Mouse (Mus musculus) embryonic facial prominence, embryonic 13.5 days (tissue): ENCODE results near the gene Slc22a14. TPM values are rescaled to one million over a fixed set of nuclear protein-coding genes. Genes with fewer than 3 reads are reported as not detected.

Experiments used
- ATAC-seq: fragments of 200-750 bp; cut with Nextera tagmentation; 2 replicates; pipeline ENCODE4 v1.8.0; 2017; ENCODE audit warnings: low read depth; ENCODE audit not compliant: insufficient number of reproducible peaks, insufficient read depth, low FRiP score, low TSS enrichment
- H3K27ac ChIP-seq: fragments of 300-500 bp; sonication (generic); 2 replicates; pipeline ENCODE4 v1.5.1; 2015; ENCODE audit warnings: moderate library complexity, mild to moderate bottlenecking, inconsistent platforms
- H3K27me3 ChIP-seq: fragments of 300-500 bp; sonication (generic); 2 replicates; pipeline ENCODE4 v1.6.1; 2015; ENCODE audit warnings: mild to moderate bottlenecking, inconsistent platforms
- H3K36me3 ChIP-seq: fragments of 300-500 bp; sonication (generic); 2 replicates; pipeline ENCODE4 v1.6.1; 2015; ENCODE audit warnings: mild to moderate bottlenecking, inconsistent platforms
- H3K4me1 ChIP-seq: fragments of 300-500 bp; sonication (generic); 2 replicates; pipeline ENCODE4 v1.6.1; 2015; ENCODE audit warnings: inconsistent platforms
- H3K4me2 ChIP-seq: fragments of 300-500 bp; sonication (generic); 2 replicates; pipeline ENCODE4 v1.6.1; 2015; ENCODE audit warnings: moderate library complexity, mild to moderate bottlenecking, inconsistent platforms
- H3K4me3 ChIP-seq: fragments of 300-500 bp; sonication (generic); 2 replicates; pipeline ENCODE4 v1.5.1; 2015; ENCODE audit warnings: mild to moderate bottlenecking, inconsistent platforms
- H3K9ac ChIP-seq: fragments of 300-500 bp; sonication (generic); 2 replicates; pipeline ENCODE4 v1.6.1; 2015; ENCODE audit warnings: mild to moderate bottlenecking, inconsistent platforms
- H3K9me3 ChIP-seq: fragments of 300-500 bp; sonication (generic); 2 replicates; pipeline ENCODE4 v1.6.1; 2016; ENCODE audit warnings: inconsistent platforms
- WGBS: fragments of 180-500 bp; shearing (Covaris S2); methylation state at CpG from one replicate; pipeline ENCODE4 v1.1.7; 2015; ENCODE audit warnings: mixed read lengths; 5-methylcytosine and 5-hydroxymethylcytosine counted together
- polyA plus RNA-seq: library from polyadenylated mRNA; unstranded; fragments of >200 nt; fragmentation: Nextera tagmentation; extraction: Ambion mirVana; gene quantifications from 2 replicates; pipeline ENCODE4 v1.2.1, GENCODE M21; 2015

Slc22a14 gene
- polyA plus RNA-seq, 1 experiment from 2014 or later = not detected

DNA sequence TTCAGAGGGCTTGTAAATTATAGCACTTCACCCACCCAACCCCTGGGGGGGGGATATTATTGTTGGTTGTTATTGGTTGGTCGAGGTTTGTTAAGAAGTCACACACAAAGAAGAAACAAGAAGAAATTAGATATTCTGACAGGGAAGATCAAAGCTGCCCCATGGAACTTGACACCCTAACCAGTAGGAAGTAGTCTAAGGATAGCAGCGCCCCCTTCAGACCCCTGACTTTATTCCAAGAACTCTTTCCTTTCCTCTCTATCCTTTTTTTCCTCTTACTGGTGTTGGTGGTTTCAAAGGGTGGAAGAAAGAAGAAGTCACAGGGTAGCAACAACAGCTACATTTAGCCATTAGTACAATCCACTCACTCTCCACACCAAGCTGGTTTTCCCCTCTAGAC lies 111.2 kb downstream of the Slc22a14 start:
- H3K9me3 ChIP-seq = no peaks in the 10 kb centered on the region
- H3K4me1 ChIP-seq = no peaks in the 10 kb centered on the region
- no peak overlapping the region for H3K9ac ChIP-seq
- H3K27ac ChIP-seq = no peak overlapping the region
- WGBS = 85% methylated on average over 2 of the region's 2 CpGs
- no peak overlapping the region for H3K4me3 ChIP-seq
- H3K27me3 ChIP-seq = no peaks in the 10 kb centered on the region
- no peak overlapping the region for H3K4me2 ChIP-seq
- ATAC-seq = no peak
- H3K36me3 ChIP-seq = peaks cover 58% of the 10 kb centered on the region

DNA sequence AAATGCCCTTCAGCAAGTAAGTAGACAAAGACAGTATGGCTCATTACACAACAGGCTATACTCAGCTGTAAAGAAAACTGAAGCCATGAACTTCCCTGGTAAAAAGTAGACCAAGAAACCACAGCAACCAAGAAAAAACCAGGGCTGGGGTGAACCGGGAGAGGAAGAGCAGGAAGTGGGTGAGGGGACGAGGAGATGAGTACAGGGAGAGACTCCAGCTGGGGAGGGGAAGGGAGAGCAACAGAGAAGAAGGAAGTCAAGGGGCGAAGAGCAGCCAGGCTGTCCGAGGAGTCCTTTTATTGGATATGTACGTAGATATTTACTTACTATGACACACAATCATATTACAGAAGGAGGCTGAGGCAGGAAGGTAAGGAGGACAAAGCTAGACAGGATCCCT lies 117.4 kb downstream of the Slc22a14 start:
- peaks cover 48% of the 10 kb centered on the region for H3K36me3 ChIP-seq
- H3K9ac ChIP-seq = no peak overlapping the region
- ATAC-seq = no peak
- no peak overlapping the region for H3K4me3 ChIP-seq
- H3K27me3 ChIP-seq = no peaks in the 10 kb centered on the region
- no peak overlapping the region for H3K4me2 ChIP-seq
- H3K4me1 ChIP-seq = no peaks in the 10 kb centered on the region
- H3K27ac ChIP-seq = no peak overlapping the region
- WGBS = 76% methylated on average over 5 of the region's 5 CpGs
- H3K9me3 ChIP-seq = no peaks in the 10 kb centered on the region

DNA sequence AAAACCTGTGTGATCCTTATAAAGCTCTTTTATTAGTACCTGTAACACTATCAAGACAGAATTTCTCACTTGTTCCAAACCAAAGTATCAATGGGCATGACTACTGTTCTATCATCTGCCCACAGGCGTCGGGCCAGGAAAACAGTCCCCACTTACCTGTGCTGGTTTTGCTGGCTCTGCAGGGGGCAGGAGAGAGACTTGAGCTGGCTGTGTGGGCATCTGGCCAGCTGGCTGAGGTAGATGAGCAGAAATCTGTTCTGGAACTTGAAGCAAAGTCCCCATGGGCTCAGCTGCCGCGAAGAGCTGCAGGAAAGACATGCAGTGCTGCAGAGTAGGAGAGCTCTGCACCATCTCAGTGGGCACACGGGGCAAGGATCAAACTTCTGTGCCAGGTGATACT lies 118.5 kb downstream of the Slc22a14 start:
- Histone ChIP-seq H3K4me2 (no peak overlapping the region), H3K4me3 (no peak overlapping the region), H3K4me1 (no peaks in the 10 kb centered on the region), H3K27ac (no peak overlapping the region), H3K27me3 (no peaks in the 10 kb centered on the region), H3K9ac (no peak overlapping the region), H3K36me3 (peaks cover 57% of the 10 kb centered on the region), H3K9me3 (no peaks in the 10 kb centered on the region)
- 90% methylated on average over 5 of the region's 5 CpGs for WGBS
- no peak for ATAC-seq

DNA sequence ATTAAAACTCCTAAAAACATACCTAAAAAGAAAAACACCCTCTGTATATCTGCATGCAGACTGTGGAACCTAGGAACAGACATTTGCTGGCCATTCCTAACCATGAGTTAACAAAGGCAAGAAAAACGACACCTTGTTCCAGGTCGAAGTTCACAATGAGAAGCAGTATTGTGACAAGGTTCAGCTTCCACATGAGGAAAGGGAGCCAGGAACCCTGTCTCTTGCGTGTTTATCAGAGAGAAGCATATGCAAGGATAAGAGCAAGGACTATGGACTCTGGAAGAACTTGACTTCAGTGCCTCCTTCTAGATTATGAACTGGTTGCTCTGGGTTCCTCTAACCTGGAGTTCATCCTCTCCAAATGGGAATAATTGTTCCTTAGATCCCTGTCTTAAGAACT lies 121.4 kb downstream of the Slc22a14 start:
- H3K36me3 ChIP-seq = peaks cover 65% of the 10 kb centered on the region

DNA sequence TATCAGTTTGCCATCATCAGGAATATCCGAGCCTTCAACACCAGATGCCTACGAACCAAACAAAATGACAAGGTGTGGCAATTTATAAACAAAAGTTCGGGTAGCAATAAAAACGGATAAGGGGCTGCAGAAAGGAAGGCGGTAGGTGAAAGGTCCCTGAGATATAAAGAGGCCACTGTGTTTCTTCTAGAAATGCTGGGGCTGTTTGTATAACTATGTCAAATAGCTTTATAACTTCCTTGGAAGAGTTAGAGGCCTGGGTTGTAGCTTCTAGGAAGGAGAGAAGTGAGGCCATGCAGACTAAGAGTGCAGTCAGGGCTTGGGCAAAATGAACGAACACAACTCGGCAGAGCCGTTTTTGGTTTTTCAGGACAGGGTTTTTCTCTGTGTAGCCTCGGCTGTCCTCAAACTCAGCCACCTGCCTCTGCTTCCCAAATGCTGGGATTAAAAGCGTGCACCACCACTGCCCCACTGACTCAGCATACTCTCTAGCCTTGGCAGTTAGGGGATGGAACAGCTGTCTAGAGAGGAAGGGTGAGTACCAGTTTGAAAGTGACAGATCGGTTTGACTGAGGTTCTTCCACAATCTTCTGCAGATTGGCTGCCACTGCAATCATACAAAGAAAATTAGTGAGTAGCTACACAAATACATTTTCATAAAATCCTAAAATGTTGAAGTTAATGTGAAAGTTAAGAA lies 124.0 kb downstream of the Slc22a14 start:
- 86% methylated on average over 11 of the region's 11 CpGs for WGBS

More for the DNA sequence above, 121.4 kb downstream of the Slc22a14 start:
- Histone ChIP-seq H3K27me3 (no peaks in the 10 kb centered on the region), H3K9ac (no peak overlapping the region), H3K27ac (no peak overlapping the region), H3K4me1 (no peaks in the 10 kb centered on the region), H3K9me3 (no peaks in the 10 kb centered on the region), H3K4me3 (no peak overlapping the region), H3K4me2 (no peak overlapping the region)
- no peak for ATAC-seq
- WGBS = 89% methylated on average over 3 of the region's 3 CpGs

DNA sequence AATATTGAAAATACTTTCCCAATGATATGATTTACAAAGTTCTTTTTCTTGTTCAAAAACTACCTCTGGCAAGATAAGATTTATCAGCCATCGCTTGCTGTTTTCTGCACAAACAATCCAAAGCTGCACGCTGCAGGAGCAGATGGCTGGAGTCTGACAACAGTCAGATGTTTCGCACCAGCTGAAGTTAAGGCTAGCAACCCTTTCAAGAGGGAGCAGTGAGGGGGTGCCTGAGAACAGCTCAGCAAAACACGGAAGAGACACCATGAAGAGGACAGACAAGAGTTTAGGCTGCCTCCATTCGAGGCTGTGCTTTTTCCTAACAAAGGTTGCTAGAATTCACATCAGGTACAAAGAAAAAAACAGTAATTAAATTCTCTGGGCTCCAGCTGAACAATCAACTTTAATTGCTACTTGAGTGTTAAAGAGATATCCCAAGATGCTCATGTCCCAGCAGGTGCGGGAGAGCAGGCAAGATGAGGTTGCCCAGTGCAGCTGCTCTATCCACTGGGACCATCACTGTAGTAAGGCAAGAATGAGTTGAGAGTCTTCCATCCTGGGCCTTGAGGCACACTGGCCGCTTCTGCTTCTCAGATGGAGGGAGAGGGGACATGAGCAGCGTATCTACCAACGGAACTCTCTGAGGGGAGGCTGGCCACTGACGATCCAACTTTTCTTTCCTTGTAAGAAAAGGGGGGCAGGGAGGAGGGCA lies 124.9 kb downstream of the Slc22a14 start:
- Histone ChIP-seq H3K9me3 (no peaks in the 10 kb centered on the region), H3K27ac (no peak overlapping the region), H3K4me3 (no peak overlapping the region), H3K9ac (no peak overlapping the region), H3K36me3 (peaks cover 55% of the 10 kb centered on the region), H3K4me2 (no peak overlapping the region), H3K27me3 (no peaks in the 10 kb centered on the region), H3K4me1 (no peaks in the 10 kb centered on the region)
- WGBS = 89% methylated on average over 10 of the region's 10 CpGs
- no peak for ATAC-seq

More for the DNA sequence above, 124.0 kb downstream of the Slc22a14 start:
- Histone ChIP-seq H3K9ac (no peak overlapping the region), H3K4me2 (no peak overlapping the region), H3K36me3 (peaks cover 60% of the 10 kb centered on the region), H3K9me3 (no peaks in the 10 kb centered on the region), H3K4me3 (no peak overlapping the region), H3K4me1 (no peaks in the 10 kb centered on the region), H3K27me3 (no peaks in the 10 kb centered on the region), H3K27ac (no peak overlapping the region)
- ATAC-seq = no peak

DNA sequence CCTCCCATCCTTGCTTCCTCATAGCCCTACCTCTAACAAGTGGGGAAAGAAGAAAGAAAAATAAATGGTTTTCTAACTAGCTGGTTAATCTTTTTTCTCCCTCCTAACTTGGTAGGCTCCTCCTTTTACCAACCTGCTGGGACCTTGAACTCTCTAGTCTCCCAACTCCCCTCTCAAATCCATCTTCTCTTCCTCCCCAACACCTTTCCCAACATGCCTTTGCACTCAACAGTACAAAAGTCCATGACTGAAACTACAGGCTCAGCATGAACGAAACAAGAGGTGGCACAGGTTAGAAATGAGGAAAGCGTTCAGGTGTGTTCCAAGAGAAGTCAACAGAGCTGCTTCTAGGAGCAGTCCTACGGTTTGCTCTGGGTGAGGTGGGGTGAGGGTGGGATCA lies 126.1 kb downstream of the Slc22a14 start:
- Histone ChIP-seq H3K36me3 (peaks cover 51% of the 10 kb centered on the region), H3K4me2 (no peak overlapping the region), H3K9ac (no peak overlapping the region), H3K4me3 (no peak overlapping the region), H3K27ac (no peak overlapping the region), H3K9me3 (no peaks in the 10 kb centered on the region), H3K4me1 (no peaks in the 10 kb centered on the region), H3K27me3 (no peaks in the 10 kb centered on the region)
- ATAC-seq = no peak
- WGBS = 96% methylated on average over 3 of the region's 3 CpGs

DNA sequence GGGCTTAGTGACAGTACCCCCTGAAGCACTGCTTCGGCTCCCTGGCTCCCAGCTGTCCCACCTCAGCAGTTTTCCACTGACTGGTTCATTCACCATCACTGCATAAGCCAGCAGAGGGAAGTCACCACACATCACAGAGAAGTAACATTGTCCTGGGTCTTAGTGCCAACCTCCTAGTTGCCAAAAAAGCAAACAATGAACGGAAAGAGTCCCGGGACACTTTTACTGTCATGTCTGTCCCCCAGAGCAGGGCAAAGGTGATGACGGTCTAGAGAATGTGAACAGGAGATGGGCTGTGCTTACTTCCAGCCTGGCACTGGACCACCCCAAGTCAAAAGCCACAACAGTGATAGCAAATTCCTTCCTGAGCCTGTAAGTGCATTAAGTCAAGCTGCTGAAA lies 126.6 kb downstream of the Slc22a14 start:
- no peak for ATAC-seq
- Histone ChIP-seq H3K4me3 (no peak overlapping the region), H3K4me2 (no peak overlapping the region), H3K4me1 (no peaks in the 10 kb centered on the region), H3K9ac (no peak overlapping the region), H3K27me3 (no peaks in the 10 kb centered on the region), H3K9me3 (no peaks in the 10 kb centered on the region), H3K36me3 (peaks cover 46% of the 10 kb centered on the region), H3K27ac (no peak overlapping the region)
- WGBS = 88% methylated on average over 4 of the region's 4 CpGs

DNA sequence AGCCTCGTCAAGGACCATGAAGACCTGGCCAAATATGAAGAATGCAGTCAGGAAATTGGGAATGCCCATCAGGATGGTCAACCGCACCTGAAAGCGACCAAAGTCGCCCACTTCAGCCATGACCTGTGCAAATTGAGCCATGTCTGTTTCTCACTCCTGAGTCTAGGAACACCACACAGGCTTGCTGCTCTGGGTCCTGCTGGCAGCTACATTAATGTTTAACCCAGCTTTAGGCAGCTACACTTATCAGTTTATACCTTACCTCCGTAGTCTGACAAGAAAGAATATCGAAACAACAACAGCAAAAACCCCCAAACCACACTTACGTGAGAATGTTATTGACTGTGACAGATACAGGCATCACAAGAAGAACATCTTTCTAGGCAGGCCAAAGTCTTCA lies 133.8 kb downstream of the Slc22a14 start:
- no peak overlapping the region for H3K27ac ChIP-seq
- H3K27me3 ChIP-seq = no peaks in the 10 kb centered on the region
- no peak overlapping the region for H3K4me3 ChIP-seq
- H3K36me3 ChIP-seq = no peaks in the 10 kb centered on the region
- H3K4me2 ChIP-seq = no peak overlapping the region
- WGBS = 93% methylated on average over 7 of the region's 7 CpGs
- ATAC-seq = no peak
- no peaks in the 10 kb centered on the region for H3K9me3 ChIP-seq
- H3K4me1 ChIP-seq = no peaks in the 10 kb centered on the region
- H3K9ac ChIP-seq = no peak overlapping the region

DNA sequence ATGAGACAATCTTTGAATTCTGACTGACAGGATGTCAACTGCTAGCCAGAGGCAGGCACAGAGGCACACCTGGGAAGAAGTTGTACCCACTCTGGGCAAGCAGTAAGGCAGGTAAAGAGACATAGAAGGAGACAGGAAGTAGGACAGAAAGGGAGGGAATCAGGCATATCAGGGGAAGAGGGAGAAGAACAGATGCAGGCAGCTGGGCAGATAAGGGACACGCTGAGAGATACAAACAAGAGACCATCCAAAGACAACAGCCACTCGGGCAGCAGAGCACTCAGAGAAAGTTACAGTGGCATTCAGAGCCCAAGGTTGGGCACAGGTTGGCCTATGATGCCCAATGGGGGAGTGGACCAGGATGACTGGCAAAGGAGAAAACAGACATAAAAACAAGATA lies 134.5 kb downstream of the Slc22a14 start:
- H3K4me2 ChIP-seq = no peak overlapping the region
- no peaks in the 10 kb centered on the region for H3K4me1 ChIP-seq
- H3K27ac ChIP-seq = no peak overlapping the region
- ATAC-seq = no peak
- H3K27me3 ChIP-seq = no peaks in the 10 kb centered on the region
- no peak overlapping the region for H3K9ac ChIP-seq
- WGBS = 90% methylated on average over 2 of the region's 2 CpGs
- H3K4me3 ChIP-seq = no peak overlapping the region
- H3K36me3 ChIP-seq = 0 out of 2 replicates have a peak, but pooled peaks cover 5% of the 10 kb centered on the region
- H3K9me3 ChIP-seq = no peaks in the 10 kb centered on the region

DNA sequence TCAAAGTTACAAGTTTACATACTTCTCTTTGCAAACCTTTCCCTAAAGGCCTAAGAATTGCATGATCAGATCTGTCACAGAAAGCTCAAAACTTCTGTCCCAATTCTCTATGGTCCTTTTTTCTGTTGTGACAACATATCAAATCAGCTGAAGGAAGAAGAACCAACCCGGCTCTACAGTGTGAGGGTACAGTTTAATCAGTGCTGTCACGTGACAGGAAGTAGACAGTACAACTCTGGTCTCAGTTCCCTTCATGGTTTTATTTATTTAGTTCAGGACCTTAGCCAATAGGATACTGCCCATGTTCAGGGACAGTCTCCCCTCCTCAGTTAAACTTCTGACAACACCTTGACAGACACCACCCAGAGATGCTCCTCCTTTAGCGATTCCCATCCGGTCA lies 145.1 kb downstream of the Slc22a14 start:
- H3K27me3 ChIP-seq = no peaks in the 10 kb centered on the region
- H3K4me2 ChIP-seq = no peak overlapping the region
- ATAC-seq = no peak
- no peak overlapping the region for H3K4me3 ChIP-seq
- H3K9ac ChIP-seq = no peak overlapping the region
- H3K36me3 ChIP-seq = peaks cover 24% of the 10 kb centered on the region
- H3K9me3 ChIP-seq = peaks cover 4% of the 10 kb centered on the region; the same call in 1 of the 2 replicates
- H3K27ac ChIP-seq = no peak overlapping the region
- no peaks in the 10 kb centered on the region for H3K4me1 ChIP-seq
- 86% methylated on average over 4 of the region's 4 CpGs for WGBS

DNA sequence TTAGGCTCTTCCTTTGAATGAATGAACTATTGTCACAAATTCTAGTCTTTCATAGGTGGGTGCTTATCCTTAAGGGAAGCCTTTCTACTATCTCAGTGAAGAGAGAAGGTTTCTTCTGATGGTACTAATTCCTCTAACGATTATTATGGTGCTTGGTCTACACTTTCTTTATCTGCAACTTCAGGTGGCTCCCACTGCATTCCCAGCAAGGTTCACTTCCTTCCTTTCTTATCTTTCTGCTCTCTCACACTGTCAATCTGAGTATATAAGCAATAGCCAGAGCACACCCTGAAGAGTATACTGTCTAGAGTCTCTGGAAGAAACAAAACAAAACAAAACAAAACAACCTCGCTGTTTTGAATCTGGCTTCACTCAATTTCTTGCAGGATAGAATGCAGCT lies 145.7 kb downstream of the Slc22a14 start:
- ATAC-seq = no peak
- no peak overlapping the region for H3K4me2 ChIP-seq
- H3K27me3 ChIP-seq = no peaks in the 10 kb centered on the region
- H3K4me3 ChIP-seq = no peak overlapping the region
- H3K36me3 ChIP-seq = peaks cover 20% of the 10 kb centered on the region
- peaks cover 3% of the 10 kb centered on the region; the same call in 1 of the 2 replicates for H3K9me3 ChIP-seq
- no peaks in the 10 kb centered on the region for H3K4me1 ChIP-seq
- H3K27ac ChIP-seq = no peak overlapping the region
- WGBS = 73% methylated on average over 2 of the region's 2 CpGs
- no peak overlapping the region for H3K9ac ChIP-seq
